Mouse (Mus musculus): Measurements from ENCODE around the gene Cryba4.

Cryba4 gene

GRCm38 (mm10) chr5:112252400-112252799 is at the start of gene Cryba4:
Gene Cryba4, minus strand, starts transcription at chr5:112252518.
- no peak for DNase-seq (ENCODE audit: low read depth, low spot score)

GRCm38 (mm10) chr5:112301694-112302093 is 49.4 kb upstream of the Cryba4 start:
- DNase-seq (ENCODE audit: low read depth, low spot score) = no peak

- DNase-seq (ENCODE audit: low read depth, low spot score) = no peak
These were observed 48.5 kb upstream of the Cryba4 start for GRCm38 (mm10) chr5:112300721-112301308.

- DNase-seq (ENCODE audit: low read depth, low spot score) = no peak
These were observed 47.8 kb upstream of the Cryba4 start for GRCm38 (mm10) chr5:112300112-112300511.

- no peak for DNase-seq (ENCODE audit: low read depth, low spot score)
These were observed 47.1 kb upstream of the Cryba4 start for GRCm38 (mm10) chr5:112299399-112299798.

- peak; percentile 25 for DNase-seq (ENCODE audit: low read depth, low spot score)
These were observed 46.1 kb upstream of the Cryba4 start for GRCm38 (mm10) chr5:112298226-112298988.

- DNase-seq (ENCODE audit: low read depth, low spot score) = peak; percentile 27
These were observed 44.9 kb upstream of the Cryba4 start for GRCm38 (mm10) chr5:112297257-112297656.

GRCm38 (mm10) chr5:112296404-112297181 is 44.3 kb upstream of the Cryba4 start:
- peak; percentile 27 for DNase-seq (ENCODE audit: low read depth, low spot score)

- peak; percentile 22 for DNase-seq (ENCODE audit: low read depth, low spot score)
These were observed 43.2 kb upstream of the Cryba4 start for GRCm38 (mm10) chr5:112295564-112295963.

- peak; percentile 72 for DNase-seq (ENCODE audit: low read depth, low spot score)
These were observed 42.8 kb upstream of the Cryba4 start for GRCm38 (mm10) chr5:112295162-112295561.

GRCm38 (mm10) chr5:112294696-112295095 is 42.4 kb upstream of the Cryba4 start:
- DNase-seq (ENCODE audit: low read depth, low spot score) = peak; percentile 25

- no peak for DNase-seq (ENCODE audit: low read depth, low spot score)
These were observed 41.5 kb upstream of the Cryba4 start for GRCm38 (mm10) chr5:112293800-112294199.

- no peak for DNase-seq (ENCODE audit: low read depth, low spot score)
These were observed 40.1 kb upstream of the Cryba4 start for GRCm38 (mm10) chr5:112292343-112292980.

- DNase-seq (ENCODE audit: low read depth, low spot score) = no peak
These were observed 39.5 kb upstream of the Cryba4 start for GRCm38 (mm10) chr5:112291866-112292265.

- no peak for DNase-seq (ENCODE audit: low read depth, low spot score)
These were observed 38.2 kb upstream of the Cryba4 start for GRCm38 (mm10) chr5:112290536-112290880.

- DNase-seq (ENCODE audit: low read depth, low spot score) = no peak
These were observed 37.7 kb upstream of the Cryba4 start for GRCm38 (mm10) chr5:112289819-112290535.

GRCm38 (mm10) chr5:112289236-112289635 is 36.9 kb upstream of the Cryba4 start:
- no peak for DNase-seq (ENCODE audit: low read depth, low spot score)

GRCm38 (mm10) chr5:112288193-112289141 is 36.1 kb upstream of the Cryba4 start:
- no peak for DNase-seq (ENCODE audit: low read depth, low spot score)

GRCm38 (mm10) chr5:112287652-112288051 is 35.3 kb upstream of the Cryba4 start:
- DNase-seq (ENCODE audit: low read depth, low spot score) = no peak

- no peak for DNase-seq (ENCODE audit: low read depth, low spot score)
These were observed 34.8 kb upstream of the Cryba4 start for GRCm38 (mm10) chr5:112286984-112287641.
